Mouse (Mus musculus) hindbrain, embryonic 16.5 days (tissue): ENCODE data around the gene Scn4b. TPM values are rescaled to one million over a fixed set of nuclear protein-coding genes. Genes with fewer than 3 reads are reported as not detected.

Experiments
- ATAC-seq: fragments of 200-750 bp; cut with Nextera tagmentation; 2 replicates; pipeline ENCODE4 v1.8.0; 2017; ENCODE audit warnings: moderate TSS enrichment, moderate library complexity
- H3K27ac ChIP-seq: fragments of 300-500 bp; sonication (generic); 2 replicates; pipeline ENCODE4 v1.5.1; 2014; ENCODE audit warnings: low read depth, mild to moderate bottlenecking, control low read depth, low read length, moderate library complexity
- H3K27me3 ChIP-seq: fragments of 300-500 bp; sonication (generic); replicated peaks from 2 replicates; pipeline ENCODE4 v1.6.1; 2014; ENCODE audit warnings: low read length; ENCODE audit not compliant: control insufficient read depth, insufficient read depth
- H3K36me3 ChIP-seq: fragments of 300-500 bp; sonication (generic); 2 replicates; pipeline ENCODE4 v1.6.1; 2014; ENCODE audit warnings: mild to moderate bottlenecking, low read length, moderate library complexity, mixed read lengths; ENCODE audit not compliant: control insufficient read depth, insufficient read depth
- H3K4me1 ChIP-seq: fragments of 300-500 bp; sonication (generic); 2 replicates; pipeline ENCODE4 v1.6.1; 2014; ENCODE audit warnings: low read depth, low read length; ENCODE audit not compliant: control insufficient read depth, insufficient read depth
- H3K4me2 ChIP-seq: fragments of 300-500 bp; sonication (generic); 2 replicates; pipeline ENCODE4 v1.6.1; 2014; ENCODE audit warnings: mild to moderate bottlenecking, low read length, control low read depth, moderate library complexity
- H3K4me3 ChIP-seq: fragments of 300-500 bp; sonication (generic); 2 replicates; pipeline ENCODE4 v1.5.1; 2014; ENCODE audit warnings: mild to moderate bottlenecking, low read length, control low read depth, moderate library complexity
- H3K9ac ChIP-seq: fragments of 300-500 bp; sonication (generic); 2 replicates; pipeline ENCODE4 v1.6.1; 2014; ENCODE audit warnings: low read depth, mild to moderate bottlenecking, control low read depth, low read length, moderate library complexity
- H3K9me3 ChIP-seq: fragments of 300-500 bp; sonication (generic); 2 replicates; pipeline ENCODE4 v1.6.1; 2014; ENCODE audit warnings: mild to moderate bottlenecking, low read length, moderate library complexity; ENCODE audit not compliant: control insufficient read depth
- WGBS: fragments of 180-500 bp; shearing (Covaris S2); extraction: QIAGEN DNeasy Blood & Tissue Kit; methylation state at CpG from one replicate; pipeline ENCODE4 v1.1.7; 2014; 5-methylcytosine and 5-hydroxymethylcytosine counted together
- polyA plus RNA-seq: library from polyadenylated mRNA; unstranded; fragments of >200 nt; fragmentation: Nextera tagmentation; extraction: Ambion mirVana; gene quantifications from 2 replicates; pipeline ENCODE4 v1.2.1, GENCODE M21; 2015

Gene Scn4b
- polyA plus RNA-seq, 1 experiment from 2014 or later, result 0.60 TPM

GRCm38 (mm10) chr9:45196125-45196830 lies 58.1 kb downstream of the Scn4b start:
- ATAC-seq, result no peak
- 83% methylated on average over 8 of the region's 8 CpGs for WGBS
- H3K9me3 ChIP-seq, result no peaks in the 10 kb centered on the region

DNA sequence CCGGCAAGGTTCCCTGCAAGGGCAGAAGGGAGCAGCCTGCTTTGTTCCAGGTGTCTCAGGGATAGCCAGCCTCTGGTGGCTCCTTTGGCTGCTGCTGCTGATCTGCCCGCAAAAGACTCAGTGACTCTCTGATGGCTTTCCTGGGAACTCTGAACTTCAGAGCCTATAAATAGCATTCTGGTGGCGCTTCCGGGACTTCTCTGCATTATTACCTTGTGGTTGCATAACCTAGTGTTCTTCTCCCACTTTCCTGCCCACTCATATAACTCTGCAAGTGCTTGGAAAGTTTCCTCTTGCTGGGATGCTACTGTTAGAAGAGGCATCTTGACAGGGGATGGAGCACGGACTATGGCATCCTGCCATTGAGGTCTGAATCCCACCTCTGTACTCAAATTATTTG lies 59.4 kb downstream of the Scn4b start:
- Histone ChIP-seq H3K36me3 (no peaks in the 10 kb centered on the region), H3K4me3 (no peak overlapping the region), H3K9me3 (no peaks in the 10 kb centered on the region), H3K27ac (no peak overlapping the region), H3K9ac (no peak overlapping the region), H3K4me2 (no peak overlapping the region), H3K27me3 (no peaks in the 10 kb centered on the region), H3K4me1 (no peaks in the 10 kb centered on the region)
- WGBS, result 92% methylated on average over 5 of the region's 5 CpGs
- ATAC-seq, result no peak

More at GRCm38 (mm10) chr9:45196125-45196830, 58.1 kb downstream of the Scn4b start:
- Histone ChIP-seq H3K27me3 (no peaks in the 10 kb centered on the region), H3K36me3 (no peaks in the 10 kb centered on the region), H3K4me2 (no peak overlapping the region), H3K27ac (no peak overlapping the region), H3K9ac (no peak overlapping the region), H3K4me3 (no peak overlapping the region), H3K4me1 (no peaks in the 10 kb centered on the region)

DNA sequence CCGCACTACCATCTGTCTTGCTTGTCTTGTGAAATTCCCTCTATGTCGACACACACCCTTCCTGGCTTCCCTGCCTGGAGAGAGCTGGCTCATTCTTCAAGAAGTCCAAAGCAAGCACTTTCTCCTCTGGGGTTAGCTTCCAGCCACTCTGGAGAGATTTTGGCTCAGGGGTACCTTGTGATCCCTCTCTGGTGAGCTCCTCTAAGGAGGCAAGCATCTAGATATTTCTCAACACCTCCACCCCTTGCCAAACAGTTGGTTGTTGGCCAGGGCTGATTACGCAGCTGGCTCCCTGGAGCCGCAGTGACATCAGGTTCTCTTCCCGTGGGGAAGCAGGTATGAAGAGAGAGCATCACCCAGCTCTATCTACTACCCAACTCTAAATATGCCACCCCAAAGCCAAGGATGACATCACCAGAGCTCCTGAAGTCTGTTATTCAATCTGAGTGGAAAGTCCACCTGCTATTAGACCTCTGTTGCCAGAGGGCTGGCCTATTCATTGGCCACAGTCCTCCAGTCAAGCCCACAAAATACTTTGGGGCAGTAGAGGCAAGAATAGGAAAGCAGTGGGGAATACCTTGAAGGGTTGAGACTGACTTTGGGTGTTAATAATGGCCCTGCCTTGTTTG lies 63.2 kb downstream of the Scn4b start:
- no peak overlapping the region for H3K27ac ChIP-seq
- ATAC-seq, result no peak
- no peaks in the 10 kb centered on the region for H3K4me1 ChIP-seq
- H3K4me2 ChIP-seq, result no peak overlapping the region
- no peak overlapping the region for H3K9ac ChIP-seq
- H3K9me3 ChIP-seq, result no peaks in the 10 kb centered on the region
- WGBS, result 83% methylated on average over 5 of the region's 5 CpGs
- no peaks in the 10 kb centered on the region for H3K27me3 ChIP-seq
- no peak overlapping the region for H3K4me3 ChIP-seq
- no peaks in the 10 kb centered on the region for H3K36me3 ChIP-seq

DNA sequence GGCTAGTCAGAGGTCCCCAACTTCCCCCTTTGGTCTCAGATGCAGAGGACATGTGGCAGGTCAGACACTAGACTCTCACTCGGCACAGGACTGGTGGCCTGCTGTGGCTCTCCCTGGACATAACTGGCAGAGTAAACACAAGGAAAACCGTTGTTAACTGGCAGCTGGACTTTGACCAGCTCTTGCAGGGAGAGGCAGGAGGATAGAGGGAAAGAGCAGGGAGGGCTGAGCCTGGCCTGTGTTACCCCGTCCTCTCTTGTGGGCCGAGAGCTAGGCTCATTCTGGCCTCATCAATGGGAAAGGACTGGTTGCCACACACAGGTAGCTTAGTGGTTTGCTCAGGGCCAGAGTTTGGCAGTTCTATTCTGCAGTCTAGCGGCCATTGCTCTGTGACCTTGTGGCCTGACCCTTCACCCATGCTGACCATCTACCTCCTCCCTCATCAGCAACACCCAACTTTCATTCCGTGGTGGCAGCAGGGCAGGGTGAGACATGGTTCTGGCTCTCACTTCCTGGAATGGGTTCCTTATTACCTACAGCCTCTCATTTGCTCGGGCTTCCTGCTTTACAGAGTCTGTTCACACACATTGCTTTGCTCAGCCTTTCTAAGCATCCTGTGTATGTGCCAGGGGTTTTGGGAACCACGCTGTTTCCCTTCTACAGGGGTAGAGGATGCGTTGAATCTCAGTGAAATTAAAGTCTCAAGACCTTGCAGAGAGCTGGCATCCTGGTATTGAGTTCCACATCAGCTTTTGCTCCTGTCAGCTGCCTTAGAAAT lies 64.0 kb downstream of the Scn4b start:
- Histone ChIP-seq H3K9ac (no peak overlapping the region), H3K4me2 (no peak overlapping the region), H3K4me3 (no peak overlapping the region), H3K27me3 (no peaks in the 10 kb centered on the region), H3K36me3 (no peaks in the 10 kb centered on the region), H3K4me1 (no peaks in the 10 kb centered on the region), H3K9me3 (no peaks in the 10 kb centered on the region), H3K27ac (no peak overlapping the region)
- ATAC-seq, result no peak
- WGBS, result 75% methylated on average over 9 of the region's 9 CpGs

Other genes starting within 250 kb of the Scn4b start
- gene Atp5l, start 217.7 kb upstream of the Scn4b start, polyA plus RNA-seq, result 711 and 802 TPM in 2 replicates
- gene Ube4a, start 172.8 kb upstream of the Scn4b start, polyA plus RNA-seq, result 31.8 and 35.0 TPM in 2 replicates
- not detected in 2 replicates for gene Cd3g, start 158.0 kb upstream of the Scn4b start, polyA plus RNA-seq
- not detected in 2 replicates for gene Cd3d, start 156.6 kb upstream of the Scn4b start, polyA plus RNA-seq
- 0.15 and 0.19 TPM in 2 replicates for gene Cd3e, start 128.8 kb upstream of the Scn4b start, polyA plus RNA-seq
- 2.5 and 3.0 TPM in 2 replicates for gene Mpzl2, start 98.6 kb upstream of the Scn4b start, polyA plus RNA-seq
- gene Mpzl3, start 83.2 kb upstream of the Scn4b start, polyA plus RNA-seq, result 1.0 and 1.2 TPM in 2 replicates
- gene Jaml, start 59.2 kb upstream of the Scn4b start, polyA plus RNA-seq, result 0.25 and 0.37 TPM in 2 replicates
- 10.0 and 10.5 TPM in 2 replicates for gene Scn2b, start 20.6 kb upstream of the Scn4b start, polyA plus RNA-seq
- not detected in 2 replicates for gene BC049352, start 43.6 kb downstream of the Scn4b start, polyA plus RNA-seq
- gene Tmprss4, start 65.7 kb downstream of the Scn4b start, polyA plus RNA-seq, result not detected in 2 replicates
- 0.70 and 0.94 TPM in 2 replicates for gene Il10ra, start 130.8 kb downstream of the Scn4b start, polyA plus RNA-seq
- 0.06 TPM in 1 of 2 replicates, not detected in the other for gene Tmprss13, start 180.7 kb downstream of the Scn4b start, polyA plus RNA-seq
- gene Fxyd6, start 231.8 kb downstream of the Scn4b start, polyA plus RNA-seq, result 679 and 766 TPM in 2 replicates